In the genomic region with DNA sequence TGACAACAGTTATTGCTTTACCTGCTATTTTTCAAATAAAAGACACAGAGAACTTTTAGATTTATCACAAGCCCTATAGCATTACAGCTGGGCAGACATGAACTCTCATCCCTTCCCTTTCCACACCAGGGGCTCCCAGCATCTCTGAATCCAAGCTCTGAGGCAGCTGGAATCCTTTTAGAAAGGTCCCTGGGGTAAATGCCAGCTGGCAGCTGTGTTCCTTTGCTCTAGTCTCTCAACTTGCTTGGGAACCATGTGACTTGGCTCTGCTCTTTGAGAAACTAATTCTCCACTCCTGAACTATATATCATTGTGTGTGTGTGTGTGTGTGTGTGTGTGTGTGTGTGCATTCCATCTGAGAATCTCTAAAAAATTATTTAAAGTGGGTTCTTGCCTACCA, we compare ENCODE assay signal across 10 mouse cellular contexts. TPM values are rescaled to one million over a fixed set of nuclear protein-coding genes. Genes with fewer than 3 reads are reported as not detected.
A peak's percentile ranks its signal among the peaks of the same experiment; 100 is the strongest.
DNase-seq lines count a peak whose midpoint lies in the region; ATAC-seq and TF ChIP-seq lines count a peak whose summit lies in the region.
"Had no signal": no experiment of that assay in that cellular context is flagged by ENCODE, and none has a peak within 500 bp of the region (broad histone marks: within the 10 kb centered on the region; RNA-seq: fewer than 3 reads in every experiment).

No protein-coding gene starts in this region.

- no peak overlapping the region for H3K4me2 ChIP-seq in lung, embryonic 15.5 days
- no peak overlapping the region for H3K4me2 ChIP-seq in hindbrain, postnatal 0 days (ENCODE audit: low read depth, low read length)
- H3K4me2 ChIP-seq in midbrain, embryonic 16.5 days (ENCODE audit: low read length): no peak overlapping the region
- H3K4me2 ChIP-seq: embryonic facial prominence, embryonic 12.5 days; liver, embryonic 15.5 days had no signal

- DNase-seq in embryo, embryonic 10.5 days (ENCODE audit: low spot score): peak; percentile 35
- DNase-seq in embryo, embryonic 9.5 days (ENCODE audit: extremely low spot score): no peak
- no peak for DNase-seq in lung, adult 18-20 months
- peak; percentile 73 for DNase-seq in hindbrain, postnatal 0 days (ENCODE audit: low spot score)
- peak; percentile 45 for DNase-seq in mesoderm, embryonic 11.5 days (ENCODE audit: low read depth, low spot score)
- DNase-seq in cerebellum, postnatal 25 days: no peak

- no peaks in the 10 kb centered on the region for H3K36me3 ChIP-seq in lung, embryonic 15.5 days
- no peaks in the 10 kb centered on the region for H3K36me3 ChIP-seq in hindbrain, postnatal 0 days (ENCODE audit: insufficient read depth, low read length)
- H3K36me3 ChIP-seq in midbrain, embryonic 16.5 days (ENCODE audit: control insufficient read depth, insufficient read depth, low read length): no peaks in the 10 kb centered on the region
- H3K36me3 ChIP-seq: embryonic facial prominence, embryonic 12.5 days; liver, embryonic 15.5 days had no signal

- no peaks in the 10 kb centered on the region for H3K9me3 ChIP-seq in lung, embryonic 15.5 days
- no peaks in the 10 kb centered on the region for H3K9me3 ChIP-seq in hindbrain, postnatal 0 days (ENCODE audit: low read length)
- H3K9me3 ChIP-seq in midbrain, embryonic 16.5 days (replicated peaks; ENCODE audit: control insufficient read depth, low read length, poor library complexity, severe bottlenecking): no peaks in the 10 kb centered on the region
- H3K9me3 ChIP-seq: embryonic facial prominence, embryonic 12.5 days; liver, embryonic 15.5 days had no signal

- H3K27ac ChIP-seq in lung, embryonic 15.5 days: no peak overlapping the region
- H3K27ac ChIP-seq in hindbrain, postnatal 0 days: no peak overlapping the region
- no peak overlapping the region for H3K27ac ChIP-seq in midbrain, embryonic 16.5 days (ENCODE audit: low read length)
- H3K27ac ChIP-seq: embryonic facial prominence, embryonic 12.5 days; liver, embryonic 15.5 days had no signal

- no peaks in the 10 kb centered on the region for H3K27me3 ChIP-seq in lung, embryonic 15.5 days
- no peaks in the 10 kb centered on the region for H3K27me3 ChIP-seq in hindbrain, postnatal 0 days (ENCODE audit: insufficient read depth, low read length)
- no peaks in the 10 kb centered on the region for H3K27me3 ChIP-seq in midbrain, embryonic 16.5 days (ENCODE audit: control insufficient read depth, insufficient read depth, low read depth, low read length)
- H3K27me3 ChIP-seq: embryonic facial prominence, embryonic 12.5 days; liver, embryonic 15.5 days had no signal

- H3K4me1 ChIP-seq in lung, embryonic 15.5 days: no peaks in the 10 kb centered on the region
- H3K4me1 ChIP-seq in hindbrain, postnatal 0 days (ENCODE audit: insufficient read depth, low read length): no peaks in the 10 kb centered on the region
- H3K4me1 ChIP-seq in midbrain, embryonic 16.5 days (ENCODE audit: control insufficient read depth, insufficient read depth, low read length): no peaks in the 10 kb centered on the region
- H3K4me1 ChIP-seq: embryonic facial prominence, embryonic 12.5 days; liver, embryonic 15.5 days had no signal

- H3K9ac ChIP-seq in lung, embryonic 15.5 days: no peak overlapping the region
- H3K9ac ChIP-seq in hindbrain, postnatal 0 days (replicated peaks; ENCODE audit: low read length): no peak overlapping the region
- H3K9ac ChIP-seq in midbrain, embryonic 16.5 days (ENCODE audit: low read depth, low read length): no peak overlapping the region
- H3K9ac ChIP-seq: embryonic facial prominence, embryonic 12.5 days; liver, embryonic 15.5 days had no signal

- no peak overlapping the region for H3K4me3 ChIP-seq in lung, embryonic 15.5 days
- no peak overlapping the region for H3K4me3 ChIP-seq in hindbrain, postnatal 0 days (ENCODE audit: low read length)
- H3K4me3 ChIP-seq in midbrain, embryonic 16.5 days (ENCODE audit: low read depth, low read length): no peak overlapping the region
- H3K4me3 ChIP-seq: embryonic facial prominence, embryonic 12.5 days; liver, embryonic 15.5 days had no signal

- TF ChIP-seq CTCF in hindbrain, postnatal 0 days (IDR thresholded peaks at IDR 0.05; ENCODE audit: low read depth): no peak

- ATAC-seq in lung, embryonic 15.5 days (ENCODE audit: borderline replicate concordance, extremely low read depth, low FRiP score, low TSS enrichment): peak; percentile 52; the same call in 1 of the 2 replicates
- ATAC-seq in hindbrain, postnatal 0 days: no peak
- ATAC-seq in midbrain, embryonic 16.5 days: no peak

RNA-seq across cellular contexts. Expression of gene Ranbp6, which starts 50.0 kb away (rescaled TPM):
- polyA plus RNA-seq in lung, embryonic 15.5 days (2015; fragmentation: Nextera tagmentation; extraction: Ambion mirVana): 14.2 and 14.4 TPM in 2 replicates
- total RNA-seq in hindbrain, postnatal 0 days (2014; rRNA removed): 39.0 and 48.7 TPM in 2 replicates
- 33.7 and 37.2 TPM in 2 replicates for polyA plus RNA-seq in hindbrain, postnatal 0 days (2015; fragmentation: Nextera tagmentation; extraction: Ambion mirVana)
- polyA plus RNA-seq in midbrain, embryonic 16.5 days (2015; fragmentation: Nextera tagmentation; extraction: Ambion mirVana): 53.5 and 61.4 TPM in 2 replicates

RNA-seq across cellular contexts. Expression of gene 9930021J03Rik, which starts 57.0 kb away (rescaled TPM):
- 4.1 TPM in 2 replicates for polyA plus RNA-seq in lung, embryonic 15.5 days (2015; fragmentation: Nextera tagmentation; extraction: Ambion mirVana)
- 23.8 and 24.1 TPM in 2 replicates for total RNA-seq in hindbrain, postnatal 0 days (2014; rRNA removed)
- polyA plus RNA-seq in hindbrain, postnatal 0 days (2015; fragmentation: Nextera tagmentation; extraction: Ambion mirVana): 5.2 and 5.4 TPM in 2 replicates
- 6.5 and 7.3 TPM in 2 replicates for polyA plus RNA-seq in midbrain, embryonic 16.5 days (2015; fragmentation: Nextera tagmentation; extraction: Ambion mirVana)

Comparison
In these comparisons a context has a peak if more than half of its experiments do, and no peak if none do; other contexts are left out.
1. DNase-seq: peak in embryo, embryonic 10.5 days (single experiment), hindbrain, postnatal 0 days (single experiment) and mesoderm, embryonic 11.5 days (single experiment); none in embryo, embryonic 9.5 days (single experiment), lung, adult 18-20 months (0 of 2) and cerebellum, postnatal 25 days (0 of 2).